Mouse (Mus musculus) spleen, adult 18-20 months (tissue): Measurements from ENCODE around the gene Mapk1.

ENCODE experiments used
- DNase-seq, 2 experiments: peaks; one replicate each; pipeline ENCODE4 v3.0.0; 2022; ENCODE audit warnings: mixed read lengths in 2 of 2

Gene Mapk1

DNA sequence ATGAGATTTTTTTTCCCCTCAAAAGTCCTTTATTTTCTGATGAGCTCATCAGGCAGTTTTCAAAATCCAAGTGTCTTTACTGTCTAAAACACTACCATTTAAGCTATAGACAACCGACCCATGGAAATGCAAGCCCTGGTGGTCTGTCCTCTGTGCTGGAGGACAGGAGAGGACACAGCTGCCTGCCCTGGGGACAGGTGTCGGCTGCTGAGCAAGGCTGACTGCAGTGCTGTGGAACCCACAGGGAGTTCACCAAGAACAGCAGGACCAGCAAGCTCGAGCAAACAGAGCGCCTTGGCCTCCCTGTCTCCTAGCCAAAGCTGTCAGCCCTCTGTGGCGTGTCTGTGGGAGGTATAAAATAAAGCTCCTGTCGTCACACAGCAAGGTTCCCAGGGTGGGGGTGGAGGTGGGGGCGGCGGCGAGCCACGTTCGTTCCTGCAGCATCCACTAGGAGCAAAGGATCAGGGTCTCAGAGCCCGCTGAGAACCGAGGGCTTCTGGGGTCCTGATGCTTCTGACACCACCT lies 103.5 kb downstream of the Mapk1 start:
- DNase-seq: no peak

- no peak for DNase-seq
Observed at GRCm38 (mm10) chr16:17088346-17088745, 105.2 kb downstream of the Mapk1 start.

- DNase-seq: no peak
Observed at GRCm38 (mm10) chr16:17096938-17097337, 113.8 kb downstream of the Mapk1 start.
